Mouse (Mus musculus): ENCODE data around the gene Epha6.

DNA sequence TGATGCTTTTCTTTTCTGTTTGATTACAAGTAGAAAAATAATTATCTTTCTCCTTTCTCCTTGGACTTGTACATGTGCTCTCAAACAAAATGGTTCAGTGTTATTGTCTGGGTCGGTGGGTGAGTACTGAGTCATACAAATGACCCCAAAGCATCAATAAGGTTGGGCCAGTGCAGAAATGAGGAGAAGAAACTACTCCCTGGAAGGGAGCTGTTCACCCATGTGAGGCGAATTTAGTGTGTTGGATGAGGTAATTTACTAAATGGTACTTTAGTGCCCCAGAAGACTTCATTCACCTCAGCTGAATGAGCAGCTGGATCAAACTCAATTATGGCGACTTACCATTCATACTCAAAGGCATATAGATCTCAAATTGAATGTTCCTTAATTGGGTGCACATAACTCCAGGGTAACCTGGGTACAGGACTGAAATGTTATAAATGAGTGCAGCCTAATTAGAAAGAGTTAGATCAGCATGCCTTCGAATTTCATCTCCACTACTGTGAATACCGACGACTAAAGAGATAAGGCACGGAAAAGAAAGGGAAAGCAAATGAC lies 751.1 kb downstream of the Epha6 start:
- TF ChIP-seq CTCF (IDR thresholded peaks at IDR 0.05; ENCODE audit: borderline replicate concordance, insufficient read depth, low read length) (no peak), POLR2A (IDR thresholded peaks at IDR 0.05; ENCODE audit: low read depth, low read length) (no peak)

Measured in embryonic fibroblast, embryonic 13.5 days (primary cell).